Mouse (Mus musculus) frontal cortex, postnatal 14 days (tissue): ENCODE results near the gene Rtl5.

Source experiments
- DNase-seq, 2 experiments: peaks; one replicate each; pipeline ENCODE4 v3.0.0; 2022; ENCODE audit warnings: low spot score in 2 of 2

Rtl5 gene

DNA sequence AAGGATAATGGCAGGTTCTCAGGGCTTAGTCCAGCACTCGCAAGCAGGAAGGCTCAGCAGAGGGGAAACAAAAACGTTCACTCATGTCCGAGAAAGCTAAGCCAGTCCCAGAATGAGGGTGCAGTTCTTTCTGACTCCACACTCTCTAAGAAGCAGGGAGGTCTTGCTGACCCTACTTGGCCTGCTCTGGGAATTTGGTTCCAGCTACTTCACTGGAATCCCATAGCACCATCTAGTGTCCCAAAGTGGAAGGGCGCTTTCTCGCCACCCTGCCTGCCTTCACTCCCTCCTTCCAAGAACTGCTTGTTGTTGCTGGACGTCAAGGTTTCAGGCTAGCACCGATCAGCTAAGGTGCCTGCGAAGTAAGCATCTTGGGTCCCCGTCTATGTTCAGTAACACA lies 5.0 kb downstream of the Rtl5 start:
- peak; percentile 41 to 76 for DNase-seq

DNA sequence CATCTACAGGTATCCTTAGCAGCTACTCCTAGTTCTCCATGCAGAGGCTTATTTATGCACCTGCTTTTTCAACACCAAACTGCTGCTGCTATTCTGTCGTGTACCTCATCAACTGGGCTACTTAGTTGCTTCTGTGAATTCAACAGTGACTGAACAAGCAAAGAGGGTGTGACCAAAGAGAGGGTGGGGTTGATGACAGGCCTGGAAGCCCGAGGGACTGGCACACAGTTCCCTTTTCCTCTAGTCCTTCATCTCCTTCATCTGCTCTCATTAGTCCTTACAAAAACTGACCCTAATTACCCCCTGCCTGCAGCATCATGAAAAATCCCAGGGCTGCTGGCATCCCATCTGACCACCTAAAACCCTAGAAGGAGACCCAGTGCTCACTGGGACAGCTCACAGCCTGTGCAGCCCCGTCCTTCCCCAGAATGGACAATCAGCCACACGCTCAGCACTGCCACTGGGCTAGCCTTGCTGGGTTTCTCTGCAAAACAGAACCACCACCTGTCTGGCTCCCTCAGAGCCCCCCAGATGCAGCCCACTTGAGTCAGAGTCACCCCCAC lies 5.8 kb downstream of the Rtl5 start:
- no peak for DNase-seq

DNA sequence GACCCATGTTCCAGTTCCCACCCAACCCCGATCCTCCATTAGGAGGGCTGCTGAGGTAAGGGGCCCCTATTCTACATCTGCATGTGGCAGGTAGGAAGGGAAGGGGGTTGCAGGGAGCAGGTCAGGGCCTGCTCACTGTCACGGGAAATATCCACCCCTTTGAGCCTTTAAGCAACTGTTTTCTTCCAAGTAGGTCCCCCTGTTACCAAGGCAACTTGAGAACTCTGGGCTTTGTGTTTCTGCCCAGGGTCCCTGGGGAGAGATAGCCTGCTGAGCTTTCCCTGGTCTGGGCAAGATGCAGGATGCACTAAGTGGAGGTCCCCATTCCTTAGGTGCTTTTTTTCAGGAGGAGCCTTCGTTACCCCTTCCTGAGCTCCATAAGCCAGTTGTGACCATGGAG lies 7.0 kb downstream of the Rtl5 start:
- no peak for DNase-seq

DNA sequence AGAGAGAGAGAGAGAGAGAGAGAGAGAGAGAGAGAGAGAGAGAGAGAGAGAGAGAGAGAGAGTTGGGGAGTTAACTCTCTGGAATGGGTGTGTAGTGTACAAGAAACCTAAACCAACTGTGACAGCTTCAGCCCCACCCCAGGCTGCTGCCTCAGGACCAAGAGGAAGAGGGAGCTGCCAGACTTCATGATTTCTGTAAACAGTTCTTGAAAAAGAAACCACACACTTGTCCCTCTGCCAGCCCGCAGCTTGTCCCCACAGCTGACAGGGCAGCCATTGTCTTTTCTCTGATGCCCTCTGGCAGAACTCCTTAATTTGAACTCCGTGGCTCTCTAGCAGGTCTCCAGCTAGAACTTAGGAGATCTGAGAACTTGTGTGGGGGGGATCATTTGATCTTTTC lies 10.2 kb downstream of the Rtl5 start:
- DNase-seq: no peak

DNA sequence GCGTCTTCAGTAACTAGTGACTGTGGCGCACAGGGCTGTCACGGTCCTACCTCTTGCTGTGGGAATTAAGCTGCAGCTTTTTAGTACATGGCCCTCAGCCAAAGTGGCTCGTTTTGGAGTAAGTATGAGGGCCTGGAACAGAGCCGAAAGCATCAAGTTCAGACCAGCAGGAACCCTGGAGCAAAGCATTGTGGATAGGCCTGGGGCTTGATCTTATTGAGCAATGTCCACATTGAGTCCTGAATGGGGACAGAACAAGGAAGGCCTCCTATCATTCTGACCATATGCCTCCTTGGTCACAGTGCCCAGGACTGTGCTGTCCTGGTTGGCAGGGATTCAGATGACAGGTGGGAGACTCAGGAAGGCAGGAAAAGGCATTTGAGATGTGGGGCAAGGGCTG lies 10.9 kb downstream of the Rtl5 start:
- no peak for DNase-seq

DNA sequence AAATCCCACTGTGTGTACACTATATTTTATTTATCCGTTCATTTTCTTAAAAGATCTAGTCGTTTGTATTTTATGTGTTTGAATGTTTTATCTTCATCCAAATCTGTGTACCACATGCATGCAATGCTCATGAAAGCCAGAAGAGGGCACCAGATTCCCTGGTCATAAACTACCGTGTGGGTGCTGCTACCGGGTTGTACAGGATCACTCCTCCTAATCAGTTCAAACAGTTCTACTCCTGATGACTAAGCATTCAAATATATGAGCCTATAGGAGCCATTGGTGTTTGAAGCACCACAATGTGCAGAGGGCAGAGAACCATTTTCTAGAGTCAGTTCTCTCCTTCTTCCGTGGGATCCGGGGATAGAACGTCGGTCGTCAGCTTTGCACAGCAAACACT lies 11.7 kb downstream of the Rtl5 start:
- no peak for DNase-seq

DNA sequence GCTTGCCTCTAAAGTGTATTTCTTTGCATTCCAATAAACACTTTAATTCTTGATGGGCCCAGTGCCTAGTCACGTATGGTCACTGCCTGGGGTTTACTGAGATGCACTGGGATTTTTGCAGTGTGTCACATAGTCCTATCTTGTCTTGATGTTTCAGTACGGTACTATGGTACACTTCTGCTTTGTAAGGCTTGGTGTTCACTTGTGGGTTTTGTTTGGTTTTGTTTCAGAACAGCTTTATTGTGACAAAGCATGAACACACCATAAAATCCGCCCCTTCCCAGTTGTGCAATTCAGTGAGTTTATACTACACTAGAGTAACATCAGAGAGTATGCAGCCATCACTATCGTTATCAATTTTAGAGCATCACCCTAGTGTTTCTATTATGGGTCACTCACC lies 17.1 kb downstream of the Rtl5 start:
- DNase-seq: no peak

DNA sequence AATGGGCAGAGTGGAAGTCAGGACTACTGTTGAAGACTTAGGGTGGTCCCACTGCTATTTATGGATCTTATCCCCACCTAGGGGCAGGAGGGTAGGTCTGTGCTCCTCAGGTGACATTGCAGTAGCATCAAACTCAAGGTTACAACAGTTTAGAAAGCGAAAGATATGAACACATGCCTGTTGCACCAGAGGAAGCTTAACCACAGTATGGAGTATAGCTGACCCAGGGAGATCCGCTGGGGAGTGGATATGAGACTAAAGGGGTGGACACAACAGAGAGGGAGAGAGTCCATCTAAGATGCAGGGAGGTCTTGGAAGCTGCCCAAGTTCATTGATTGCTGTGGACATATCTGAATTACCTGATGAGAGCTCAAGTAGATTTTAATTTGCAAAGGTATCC lies 17.7 kb downstream of the Rtl5 start:
- no peak for DNase-seq

DNA sequence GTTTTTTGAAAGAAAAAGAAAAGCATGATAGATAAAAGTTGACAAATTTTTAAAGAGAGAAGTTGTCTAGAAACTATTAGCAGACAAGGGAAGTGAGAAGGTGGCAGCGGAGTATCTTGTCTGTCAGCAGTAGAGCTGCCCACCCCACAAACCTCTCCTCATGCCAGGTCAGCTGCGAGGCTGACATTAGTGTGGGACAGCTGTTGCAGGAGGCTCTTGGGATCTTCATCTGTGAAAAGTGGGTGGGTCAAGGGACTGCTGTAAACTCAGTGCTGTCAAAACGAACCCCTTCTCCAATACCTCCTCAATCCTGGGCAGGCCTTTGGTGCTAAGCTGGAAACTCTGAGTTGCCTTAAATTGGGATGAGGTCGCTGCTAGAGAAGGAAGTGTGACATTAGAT lies 19.9 kb downstream of the Rtl5 start:
- no peak for DNase-seq

DNA sequence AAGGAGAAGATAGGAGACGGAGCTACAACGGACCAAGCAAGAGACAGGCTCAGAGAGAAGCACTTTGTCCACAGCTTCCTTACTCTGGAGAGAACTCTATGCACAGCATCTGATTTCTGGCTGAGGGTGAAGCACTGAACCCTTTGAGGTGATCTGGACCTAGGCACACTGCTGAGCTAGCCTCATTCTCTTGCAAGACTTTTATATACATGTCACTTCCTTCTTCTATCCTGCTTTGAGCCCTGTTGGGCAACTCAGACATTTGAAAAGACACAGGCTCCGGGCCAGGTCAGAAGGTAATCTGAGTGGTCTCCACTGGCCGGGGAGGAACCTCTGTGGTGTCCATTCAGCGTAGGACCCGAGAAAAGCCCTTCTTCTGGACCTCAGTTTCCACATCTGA lies 20.6 kb downstream of the Rtl5 start:
- DNase-seq: no peak

DNA sequence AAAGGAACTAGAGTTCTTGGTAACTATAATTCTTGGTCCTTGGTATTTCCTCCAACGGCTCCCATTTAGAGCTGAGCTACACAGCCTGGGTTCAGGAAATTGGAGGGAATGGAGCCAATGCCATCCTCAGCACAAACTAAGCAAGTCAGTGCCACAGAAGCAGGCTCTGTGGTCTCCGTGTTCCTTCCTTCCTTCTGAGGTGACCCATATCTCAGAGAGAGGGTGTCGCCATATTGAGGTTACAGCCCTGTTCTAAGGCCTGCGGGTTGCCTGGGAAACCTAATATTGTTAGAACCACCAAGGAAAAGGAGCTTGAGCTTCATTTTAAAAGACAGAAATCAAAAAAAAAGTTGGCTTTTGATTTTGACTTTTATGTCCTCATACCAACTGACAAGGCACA lies 28.7 kb downstream of the Rtl5 start:
- no peak for DNase-seq

DNA sequence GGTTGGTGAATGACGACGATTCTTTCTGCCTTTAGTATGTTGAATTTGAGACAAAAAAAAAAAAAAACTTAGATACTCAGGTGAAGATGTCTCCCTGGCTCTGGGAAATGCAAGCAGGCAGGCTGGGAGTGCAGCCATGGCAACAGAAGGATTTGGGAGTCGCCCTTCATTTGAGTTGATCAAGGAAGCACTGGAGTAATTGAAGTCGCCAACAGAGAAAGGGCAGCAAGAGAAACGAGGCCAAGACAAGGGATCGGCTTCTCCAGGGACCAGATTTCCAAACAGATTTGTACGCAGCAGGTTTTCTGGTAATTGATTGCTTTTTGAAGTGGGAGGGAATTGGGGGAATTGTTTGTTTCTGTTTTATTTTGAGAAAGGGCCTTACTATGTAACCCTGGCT lies 29.5 kb downstream of the Rtl5 start:
- no peak for DNase-seq

DNA sequence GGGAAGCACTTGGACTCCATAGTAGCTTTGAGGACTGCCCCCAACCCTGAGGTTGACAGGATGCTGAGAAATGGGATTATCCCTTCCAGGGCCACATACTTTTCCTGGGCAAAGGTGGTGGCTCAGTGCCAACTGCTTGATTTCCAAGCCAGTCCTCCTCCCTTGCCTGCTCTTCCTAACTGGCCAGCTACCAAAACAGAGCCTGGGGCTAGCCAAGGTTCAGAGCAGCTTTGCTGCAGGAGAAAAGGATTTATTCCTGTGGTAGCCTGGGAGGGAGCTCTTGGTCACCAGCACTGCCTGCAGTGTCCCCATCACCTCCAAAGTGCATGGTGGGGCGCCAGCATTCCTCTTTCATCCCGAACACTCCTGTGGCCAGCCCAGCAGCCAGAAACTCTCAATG lies 33.6 kb downstream of the Rtl5 start:
- no peak for DNase-seq

DNA sequence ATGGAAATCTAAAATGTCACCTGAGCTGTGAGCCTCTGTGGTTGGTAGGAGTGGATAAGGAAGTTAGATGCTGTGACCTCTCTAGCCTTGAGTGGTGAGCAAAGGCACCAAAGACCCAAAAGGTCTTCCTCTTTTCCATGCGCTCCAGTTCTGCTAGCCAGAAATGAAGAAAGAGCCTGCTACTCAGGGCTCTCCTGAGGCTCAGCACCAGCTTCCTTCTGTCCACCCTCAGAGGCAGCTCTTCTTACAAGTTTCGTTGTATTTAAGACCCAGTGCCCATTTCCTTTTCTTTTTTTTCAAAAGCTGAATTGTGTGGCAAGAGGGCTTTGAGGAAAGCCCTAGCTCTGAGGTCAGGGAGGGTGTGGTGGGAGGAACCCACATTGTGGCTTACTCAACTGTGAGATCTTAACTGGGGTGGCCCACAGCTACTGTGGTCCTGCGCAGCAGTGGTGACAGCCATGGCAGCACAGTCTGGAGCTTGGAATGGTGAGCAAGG lies 34.2 kb downstream of the Rtl5 start:
- DNase-seq: no peak

DNA sequence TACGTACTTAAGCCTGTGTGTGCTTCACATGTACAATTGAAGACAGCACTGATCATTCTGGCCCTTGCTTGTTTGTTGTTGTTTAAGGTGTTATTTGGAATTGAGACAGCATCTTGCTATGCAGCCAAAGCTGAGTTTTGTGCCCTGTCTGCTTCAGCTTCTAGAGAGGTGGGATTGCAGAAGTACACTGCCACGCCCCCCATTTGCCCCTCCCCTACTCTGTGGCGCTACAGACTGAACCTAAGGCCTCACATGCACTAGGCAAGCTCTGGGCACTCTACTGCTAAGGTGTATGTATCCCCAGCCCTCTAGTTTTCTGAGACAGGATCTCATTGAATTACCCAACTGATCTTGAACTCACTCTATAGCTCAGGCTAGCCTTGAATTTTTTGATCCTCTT lies 35.4 kb downstream of the Rtl5 start:
- no peak for DNase-seq

DNA sequence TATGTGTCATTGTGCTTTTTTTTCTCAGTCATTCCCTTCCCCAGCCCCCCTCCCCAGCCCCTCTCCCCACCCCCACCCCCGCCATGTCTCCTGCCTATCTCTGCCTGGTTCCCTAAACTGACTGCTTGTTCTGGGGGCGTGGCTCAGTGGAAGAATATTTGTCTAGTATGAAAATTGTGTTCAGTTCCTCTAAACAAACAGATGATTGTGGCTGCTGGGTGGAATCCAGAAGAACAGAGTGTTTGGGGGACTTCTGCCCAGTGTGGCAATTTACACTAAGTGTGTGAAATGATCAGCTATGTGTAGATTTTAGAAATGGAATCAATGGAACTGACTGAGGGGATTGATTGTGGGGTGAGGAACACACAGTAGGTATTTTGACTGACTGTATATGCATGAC lies 37.5 kb downstream of the Rtl5 start:
- no peak for DNase-seq

DNA sequence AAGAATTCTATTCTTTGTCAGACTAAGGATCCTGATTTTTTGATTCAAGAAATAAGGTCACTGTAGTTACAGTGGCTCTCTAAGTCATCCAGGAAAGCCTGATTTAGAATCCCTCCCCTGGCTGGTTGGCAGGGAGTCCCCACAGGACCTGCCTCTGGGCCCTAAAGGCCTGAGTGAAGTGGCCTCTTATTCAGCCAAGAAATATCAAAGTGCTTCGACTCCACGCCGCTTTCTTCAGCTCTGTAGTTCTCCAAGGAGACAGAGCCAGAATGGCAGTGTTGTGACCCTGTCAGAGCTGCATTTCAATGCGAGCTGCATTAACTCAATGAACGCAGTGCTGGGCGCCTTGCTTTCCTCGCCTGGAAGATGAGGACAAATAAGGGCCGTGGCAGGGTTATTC lies 38.7 kb downstream of the Rtl5 start:
- DNase-seq: no peak

DNA sequence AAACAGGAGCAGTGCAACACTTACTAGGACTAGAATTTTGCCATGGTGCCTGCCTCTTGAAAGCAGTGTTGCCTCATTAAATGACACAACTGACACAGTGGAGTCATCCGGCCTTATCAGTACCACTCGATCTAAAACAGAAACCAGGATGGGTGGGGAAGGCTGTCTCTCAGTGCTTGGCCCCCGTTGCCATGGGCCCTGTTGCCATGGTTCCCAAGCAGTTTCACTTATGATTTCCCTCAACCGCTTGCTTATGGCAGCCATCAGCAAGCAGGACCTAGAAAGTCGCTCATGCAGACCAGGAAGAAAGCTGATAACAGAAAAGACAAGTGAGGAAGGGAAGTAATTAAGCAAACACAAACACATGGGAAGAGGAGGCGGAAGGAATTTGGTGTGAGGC lies 39.3 kb downstream of the Rtl5 start:
- no peak for DNase-seq

DNA sequence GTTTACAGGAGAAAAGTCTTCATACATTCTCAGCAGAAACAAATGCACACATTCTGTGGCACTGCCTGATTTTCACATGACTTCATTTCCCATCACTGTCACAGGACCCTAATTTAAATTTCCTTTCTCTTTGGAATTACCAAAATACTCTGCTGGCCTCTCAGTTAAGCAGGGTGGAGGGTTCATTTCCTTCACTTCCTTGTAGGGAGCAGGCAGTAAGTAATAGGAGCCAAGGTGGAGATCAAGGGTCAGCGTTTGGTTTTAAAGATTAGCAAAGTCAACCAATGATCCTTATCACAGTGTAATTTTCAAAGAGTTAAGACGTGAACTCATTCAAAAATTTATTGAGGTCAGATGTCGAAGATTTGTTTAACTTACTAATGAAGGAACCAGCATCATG lies 46.1 kb downstream of the Rtl5 start:
- DNase-seq: no peak

DNA sequence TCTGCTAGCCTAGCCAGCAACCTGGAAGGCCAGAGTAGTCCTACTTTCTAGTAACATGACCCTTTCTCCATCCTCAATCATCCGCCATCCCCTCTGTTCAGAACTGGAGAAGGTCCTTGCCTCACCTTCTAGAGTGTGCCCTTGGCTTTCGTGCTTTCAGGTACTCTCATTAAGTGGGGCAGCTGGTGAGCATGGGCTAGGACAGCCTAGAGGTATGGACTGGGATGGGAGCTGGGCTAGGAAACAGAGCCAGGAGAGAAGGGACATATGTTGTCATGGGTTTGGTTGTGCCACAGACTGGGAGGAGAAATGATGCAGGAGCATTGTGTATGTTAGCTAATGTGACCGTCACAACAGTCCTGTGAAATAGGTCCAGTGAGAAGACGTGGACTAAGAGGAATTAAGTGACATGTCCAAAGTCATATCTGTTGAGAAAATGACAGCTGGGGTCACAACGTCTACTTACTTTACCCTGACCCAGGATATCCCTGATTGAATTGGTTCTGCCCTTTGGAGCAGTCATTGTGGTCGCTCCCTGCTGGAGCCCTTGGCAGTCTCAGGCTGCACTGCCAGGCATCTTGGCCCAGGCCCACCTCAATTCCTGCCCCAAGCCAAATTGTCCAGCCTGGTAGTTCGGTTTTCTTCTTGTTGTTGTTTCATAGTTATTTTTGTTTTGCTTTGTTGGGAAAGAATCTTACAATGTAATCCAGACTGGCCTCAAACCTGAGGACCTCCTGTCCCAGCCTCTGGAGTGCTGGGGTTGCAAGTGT lies 51.4 kb downstream of the Rtl5 start:
- no peak for DNase-seq

DNA sequence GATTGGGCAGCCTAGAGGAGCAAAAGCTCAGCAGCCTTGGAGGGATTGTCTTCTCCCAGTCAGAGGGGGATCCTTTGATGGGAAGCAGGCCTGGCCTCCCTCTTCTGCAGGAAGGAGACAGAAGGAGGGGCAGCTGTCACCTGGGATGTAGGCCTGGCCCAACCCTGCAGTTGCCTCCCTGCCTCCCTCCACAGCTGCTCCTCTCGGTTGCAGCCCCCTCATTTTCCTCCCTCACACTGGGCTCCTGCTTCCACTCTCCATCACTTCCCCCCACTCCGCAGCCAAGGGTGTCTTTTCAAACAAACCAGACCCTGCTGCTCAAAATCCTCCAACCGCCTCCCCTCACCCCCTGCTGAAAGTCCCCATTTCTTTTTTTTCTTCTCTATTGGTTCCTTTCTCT lies 52.2 kb downstream of the Rtl5 start:
- DNase-seq: peak in 1 of 2 experiments; percentile 7

DNA sequence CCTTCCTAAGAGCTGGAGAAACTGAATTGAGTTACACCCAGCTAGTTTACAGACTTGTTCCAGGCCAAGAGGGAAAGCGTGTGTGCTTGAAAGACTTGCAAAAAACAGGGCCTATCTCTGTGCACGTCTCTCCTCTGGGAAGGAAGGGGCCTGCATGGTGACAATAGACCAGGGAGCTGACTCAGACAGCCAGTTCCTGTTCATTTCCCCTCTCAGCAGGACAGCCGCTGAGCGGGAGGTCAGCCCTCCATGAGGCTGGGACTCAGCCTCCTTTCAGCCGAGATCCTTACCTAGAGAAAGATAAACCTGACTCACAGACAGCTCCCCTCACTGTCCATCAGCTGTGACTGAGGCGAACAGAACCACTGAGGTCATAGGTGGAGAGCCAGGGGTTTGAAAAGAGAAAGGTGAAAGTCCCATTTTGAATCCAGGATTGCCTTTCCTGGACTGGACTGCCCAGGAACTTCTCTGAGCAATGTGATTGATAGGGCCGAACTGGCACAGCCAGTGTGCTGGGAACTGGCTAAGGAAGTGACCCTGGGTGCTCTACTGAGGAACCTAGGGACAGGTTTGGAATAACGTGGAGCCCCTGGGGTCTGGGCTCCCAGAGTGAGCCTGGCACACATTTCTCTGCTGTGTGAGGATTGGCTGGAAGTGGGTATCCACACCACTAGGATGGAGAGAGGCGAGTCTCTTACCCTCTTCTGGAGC lies 53.7 kb downstream of the Rtl5 start:
- no peak for DNase-seq
